Mouse (Mus musculus) ES-CJ7 (cell line): ENCODE results near the gene Oxct2b.
"Not testable (repeated sequence)": the region's sequence is repeated elsewhere in the genome, so short reads cannot be mapped to it uniquely, and the experiment has no call there.

Experiments
- DNase-seq: peaks from one replicate; pipeline ENCODE4 v3.0.0; 2011; ENCODE audit warnings: low read depth, low spot score

Oxct2b gene

DNA sequence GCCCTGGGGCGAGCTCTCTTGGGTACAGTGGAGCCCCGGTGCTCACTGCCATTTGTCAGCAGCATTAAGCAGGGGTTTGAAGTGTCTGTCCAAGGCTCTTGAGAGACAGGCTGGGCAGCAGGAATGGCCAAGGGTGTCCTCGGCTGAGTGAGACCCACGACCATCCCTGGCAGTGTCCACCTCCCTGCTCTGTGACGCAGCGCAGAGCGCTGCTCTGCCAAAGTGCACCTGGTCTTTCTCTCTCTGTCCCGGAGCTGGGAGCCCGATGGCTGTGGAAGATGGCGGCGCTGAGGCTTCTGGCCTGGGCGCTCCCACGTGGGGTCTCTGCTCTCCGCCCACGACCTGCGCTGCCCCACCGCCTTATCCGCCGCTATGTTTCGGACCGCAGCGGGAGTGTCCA lies at the start of gene Oxct2b:
Gene Oxct2b (plus strand): TSS at position 256 of the 400 bp plus-strand sequence.
- DNase-seq: no peak

DNA sequence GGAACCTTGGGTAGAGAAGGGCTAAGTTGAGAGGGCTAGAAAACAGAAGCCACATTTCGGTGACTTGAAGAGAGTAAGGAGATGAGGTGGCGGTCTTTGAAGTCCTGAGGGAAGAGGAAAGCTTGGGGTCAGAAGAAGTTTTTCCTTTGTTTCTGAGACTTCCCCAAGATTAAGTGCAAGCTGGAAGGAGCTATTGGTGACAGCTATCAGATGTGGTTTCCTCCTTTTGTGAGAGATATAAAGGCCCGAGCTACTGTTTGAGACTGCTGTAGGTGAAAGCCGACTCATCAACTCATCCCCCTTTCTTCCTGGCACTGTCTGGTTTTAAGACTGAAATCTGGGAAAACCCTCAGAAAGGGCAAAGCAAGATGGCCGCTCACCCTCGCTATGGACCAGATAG lies 47.4 kb upstream of the Oxct2b start:
- DNase-seq: no peak

DNA sequence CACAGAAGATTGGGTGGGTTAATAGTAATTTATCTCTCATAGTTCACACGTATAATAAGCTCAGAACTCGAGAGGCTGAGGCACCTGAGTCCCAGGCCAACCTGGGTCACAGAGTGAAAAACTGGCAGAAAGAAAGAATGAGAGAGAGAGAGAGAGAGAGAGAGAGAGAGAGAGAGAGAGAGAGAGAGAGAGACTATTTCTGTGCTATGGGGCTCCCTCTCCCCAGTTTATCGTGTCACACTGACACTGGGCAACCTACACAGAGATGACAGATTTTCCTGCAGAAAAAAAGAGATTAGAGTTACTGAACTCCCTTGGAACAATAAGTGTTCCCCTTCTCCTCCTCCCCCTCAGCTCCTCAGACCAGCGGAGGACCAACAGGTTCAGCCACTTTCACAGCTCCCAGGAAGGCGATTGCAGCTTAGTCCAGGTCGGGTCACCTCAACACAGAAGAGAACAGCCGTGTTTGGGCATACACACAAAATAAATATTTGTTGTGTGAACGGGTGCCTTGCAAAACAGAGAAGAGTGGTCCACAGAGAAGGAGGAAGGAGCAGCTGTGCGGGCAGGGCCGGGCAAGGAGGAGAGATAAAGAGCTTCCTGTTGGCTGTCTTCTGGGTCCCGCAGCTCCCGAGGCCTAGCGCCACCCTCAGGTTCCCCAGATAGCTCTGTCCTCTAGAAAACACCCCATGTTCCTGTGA lies 44.6 kb upstream of the Oxct2b start:
- DNase-seq: peak; percentile 42

DNA sequence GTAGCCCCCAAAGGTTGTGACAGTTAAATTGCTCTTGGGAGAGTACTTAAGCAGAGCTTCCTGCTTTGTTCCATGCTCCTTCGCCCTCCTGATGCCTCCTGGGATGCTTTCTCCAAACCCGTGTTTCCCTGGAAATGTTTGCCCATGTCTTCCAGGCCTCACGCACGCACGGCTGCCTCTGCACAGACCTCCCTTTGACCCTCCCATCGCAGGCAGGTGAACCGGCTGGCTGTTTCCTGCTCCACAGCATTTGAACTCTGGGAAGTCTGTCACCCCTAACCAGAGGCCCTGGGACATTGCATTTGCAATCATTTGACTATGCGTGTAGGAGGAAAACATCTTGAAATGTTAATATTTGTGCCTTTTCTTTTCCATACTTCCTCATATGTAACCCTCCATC lies 39.1 kb upstream of the Oxct2b start:
- no peak for DNase-seq

DNA sequence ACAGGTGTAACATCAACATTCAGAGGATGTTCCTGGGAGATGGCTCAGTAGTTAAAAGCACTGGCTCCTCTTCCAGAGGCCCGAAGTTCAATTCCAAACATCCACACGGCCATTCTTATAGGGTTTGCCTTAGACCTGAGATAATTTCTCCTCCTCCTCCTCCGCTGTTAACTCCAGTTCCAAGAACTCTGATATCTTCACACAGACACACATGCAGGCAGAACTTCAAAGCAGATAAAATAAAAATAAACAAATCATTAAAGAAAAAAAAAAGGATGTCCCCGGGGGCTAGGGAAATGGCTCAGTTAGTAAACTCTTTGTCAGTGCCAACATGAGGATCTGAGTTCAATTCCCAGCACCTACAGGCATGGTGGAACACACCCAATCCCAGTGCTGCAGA lies 37.8 kb upstream of the Oxct2b start:
- no peak for DNase-seq

DNA sequence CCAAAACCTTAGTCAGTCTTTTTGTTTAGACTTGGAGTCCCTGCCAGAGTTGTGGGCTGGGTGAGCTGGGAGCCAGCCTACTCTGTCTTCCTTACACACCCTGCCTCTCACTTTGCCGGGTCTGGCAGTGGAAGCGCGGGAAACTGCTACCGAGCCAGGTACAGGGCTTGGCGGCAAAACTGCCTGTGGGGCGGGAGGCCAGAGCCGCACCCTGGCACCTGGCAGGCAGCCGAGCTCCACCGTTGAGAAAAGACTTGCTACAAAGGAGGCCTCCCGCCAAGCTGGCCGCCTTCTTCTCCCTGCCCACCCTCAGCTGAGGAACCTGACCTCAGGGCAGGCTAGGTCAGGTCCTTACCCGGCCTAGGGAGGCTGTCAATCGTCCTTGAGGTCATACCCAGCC lies 35.3 kb upstream of the Oxct2b start:
- DNase-seq: no peak

DNA sequence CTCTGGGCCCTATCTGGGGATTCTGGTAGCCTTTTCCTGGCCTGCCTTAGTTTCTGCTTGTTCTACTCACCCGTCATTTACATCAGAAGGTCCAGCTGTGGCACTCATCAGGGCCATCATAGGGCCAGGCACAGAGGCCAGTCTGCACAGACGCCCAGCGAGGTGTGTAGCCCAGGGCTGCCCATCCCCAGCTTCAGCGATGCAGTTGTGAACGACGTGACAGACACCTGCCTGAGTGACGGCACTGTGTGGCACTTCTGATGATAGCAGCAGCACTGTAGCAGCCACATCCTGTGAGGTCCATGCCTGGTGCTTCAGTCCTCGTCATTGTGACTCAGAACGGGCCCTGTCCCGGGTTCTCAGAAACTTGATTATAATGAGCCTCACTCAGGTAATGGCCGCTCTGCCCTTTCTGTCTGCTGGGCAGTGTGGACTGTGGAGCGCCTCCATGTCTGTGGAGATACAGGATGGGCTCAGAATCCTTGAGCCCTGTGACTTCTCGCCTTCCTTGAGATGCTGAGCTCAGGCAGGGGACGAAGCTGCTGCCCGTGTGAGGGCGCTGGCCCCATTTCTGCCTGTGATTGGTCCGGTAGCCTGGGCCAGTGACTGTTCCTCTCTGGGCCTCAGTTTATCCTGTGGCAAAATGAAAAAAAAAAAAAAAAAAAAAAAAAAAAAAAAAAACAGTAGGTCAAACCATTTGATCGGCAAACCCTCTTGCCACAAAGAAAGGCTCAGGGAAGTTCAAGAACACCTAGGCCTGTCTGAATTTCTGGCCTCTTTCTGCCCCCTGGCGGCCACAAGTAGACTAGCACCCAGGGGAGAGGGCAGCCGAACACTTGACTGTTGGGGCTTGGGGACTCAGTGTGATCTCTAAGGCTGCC lies 33.5 kb upstream of the Oxct2b start:
- DNase-seq: peak; percentile 79

DNA sequence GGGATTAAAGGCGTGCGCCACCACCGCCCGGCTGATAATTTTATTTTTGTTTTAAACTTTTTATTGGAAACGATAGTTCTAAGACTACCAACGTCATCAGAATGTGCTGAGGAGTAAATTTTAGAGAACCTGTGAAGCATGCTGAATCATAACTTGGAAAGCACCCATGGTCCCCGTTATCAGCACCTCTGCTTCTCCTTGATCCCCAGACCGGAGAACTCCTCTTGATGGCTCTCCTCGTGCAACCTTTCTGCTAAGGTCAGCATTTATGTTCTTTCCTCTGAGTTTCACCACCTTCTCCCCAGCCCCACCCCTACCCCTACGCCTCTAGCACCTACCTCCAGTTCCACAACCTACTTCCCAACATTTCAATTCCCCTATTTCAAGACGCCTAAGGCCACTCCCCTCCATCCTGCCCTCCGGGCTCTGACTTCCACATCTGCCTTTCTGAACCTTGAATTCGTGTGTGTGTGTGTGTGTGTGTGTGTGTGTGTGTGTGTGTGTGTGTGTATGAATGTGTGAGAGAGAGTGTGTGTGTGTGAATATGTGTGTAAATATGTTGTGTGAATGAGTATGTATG lies 32.7 kb upstream of the Oxct2b start:
- DNase-seq: no peak

DNA sequence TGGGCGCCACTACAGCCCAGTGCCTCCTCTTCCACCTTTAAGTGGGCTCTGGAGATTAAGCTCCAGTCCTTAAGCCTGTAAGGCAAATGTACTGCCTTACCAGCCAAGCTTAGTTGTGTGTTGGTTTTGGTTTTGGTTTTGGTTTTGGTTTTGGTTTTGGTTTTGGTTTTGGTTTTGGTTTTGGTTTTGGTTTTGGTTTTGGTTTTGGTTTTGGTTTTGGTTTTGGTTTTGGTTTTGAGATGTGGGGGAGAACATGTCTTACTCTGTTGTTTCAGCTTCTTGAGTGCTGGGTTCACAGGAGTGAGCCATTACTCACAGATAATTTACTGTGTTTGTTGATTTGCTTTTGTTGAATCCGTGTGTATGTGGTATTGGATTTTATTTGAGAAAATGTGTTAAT lies 30.8 kb upstream of the Oxct2b start:
- no peak for DNase-seq

DNA sequence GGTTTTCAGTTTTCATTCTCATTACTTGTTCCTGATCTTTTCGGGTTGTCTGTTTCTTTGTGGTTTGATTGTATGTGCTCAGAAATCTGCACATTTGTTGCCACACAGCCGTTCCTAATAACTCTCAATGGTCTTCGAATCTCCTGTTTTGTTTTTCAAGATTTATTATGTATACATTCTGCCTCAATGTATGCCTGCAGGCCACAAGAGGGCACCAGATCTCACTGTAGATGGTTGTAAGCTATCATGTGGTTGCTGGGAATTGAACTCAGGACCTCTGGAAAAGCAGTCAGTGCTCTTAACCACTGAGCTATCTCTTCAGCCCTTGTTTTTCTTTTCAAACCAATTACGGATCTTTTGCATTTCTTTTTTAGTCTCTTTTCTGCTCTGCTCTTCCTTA lies 29.7 kb upstream of the Oxct2b start:
- DNase-seq: peak; percentile 29

DNA sequence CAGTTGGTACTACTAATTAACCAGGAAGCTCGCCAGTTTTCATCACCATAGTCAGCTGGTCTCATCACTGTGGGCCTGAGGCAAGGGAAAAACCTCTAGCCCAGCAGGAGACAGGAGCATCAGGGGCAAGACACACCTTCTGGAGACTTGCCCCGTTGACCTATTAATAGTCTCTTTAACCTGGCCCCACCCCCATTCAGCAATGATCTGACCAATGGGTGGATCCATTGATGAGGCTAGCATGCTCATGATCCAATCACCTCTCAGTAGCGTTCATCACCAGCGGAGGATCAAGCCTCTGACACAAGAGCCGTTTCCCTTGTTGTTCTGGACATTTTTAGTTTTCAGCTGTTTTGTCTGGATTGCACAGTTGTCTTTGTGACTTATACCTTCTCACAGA lies 23.4 kb upstream of the Oxct2b start:
- peak; percentile 66 for DNase-seq

DNA sequence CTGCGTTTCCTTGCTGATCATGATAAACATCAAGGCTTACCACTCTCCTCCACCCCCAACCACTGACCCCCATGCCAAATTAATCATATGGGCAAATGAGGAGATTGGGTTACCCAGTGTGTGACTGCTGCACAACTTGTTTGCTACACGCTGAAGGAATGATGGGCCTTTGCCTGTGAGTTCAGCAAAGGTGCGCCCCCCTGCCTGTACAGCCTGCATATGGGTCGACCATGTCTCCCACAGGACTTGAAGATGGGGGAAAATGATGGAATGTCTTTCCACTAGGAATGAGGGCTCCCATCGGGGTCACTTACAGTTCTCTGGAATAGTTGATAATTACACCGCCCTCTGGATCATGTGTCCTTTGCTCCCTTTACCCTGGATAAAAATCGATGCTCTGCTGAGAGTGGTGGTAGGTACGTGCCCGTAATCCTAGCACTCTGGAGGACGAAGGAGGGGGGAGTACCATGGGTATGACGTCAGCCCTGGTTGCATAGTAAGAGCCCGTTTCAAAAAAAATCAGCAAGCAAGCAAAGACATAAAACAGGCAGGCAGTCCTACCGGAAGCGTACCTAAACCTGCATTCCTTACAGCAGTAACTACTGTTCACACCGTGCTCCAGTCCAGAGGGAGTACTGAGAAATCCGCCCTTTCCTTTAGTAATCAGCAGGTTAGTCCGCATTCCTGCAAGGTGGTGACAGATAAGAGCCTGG lies 22.8 kb upstream of the Oxct2b start:
- no peak for DNase-seq

DNA sequence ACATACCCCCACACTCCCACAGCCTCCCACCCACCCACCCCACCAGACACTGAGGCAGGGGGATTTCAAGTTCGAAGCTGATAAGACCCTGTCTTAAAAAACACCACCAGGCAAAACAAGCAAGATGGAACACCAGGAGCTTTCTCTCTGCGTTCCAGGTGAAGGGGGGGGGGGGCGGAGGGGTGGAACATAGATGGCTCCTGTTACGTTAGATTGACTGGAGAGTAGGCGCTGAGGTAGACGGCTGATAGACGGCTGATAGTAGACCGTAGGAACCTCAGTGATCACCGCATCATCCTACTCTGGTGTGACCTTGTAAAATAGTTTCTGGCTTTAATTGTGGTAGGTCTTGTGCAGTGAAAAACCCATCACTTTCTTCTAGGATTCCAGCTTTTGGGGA lies 22.2 kb upstream of the Oxct2b start:
- no peak for DNase-seq

DNA sequence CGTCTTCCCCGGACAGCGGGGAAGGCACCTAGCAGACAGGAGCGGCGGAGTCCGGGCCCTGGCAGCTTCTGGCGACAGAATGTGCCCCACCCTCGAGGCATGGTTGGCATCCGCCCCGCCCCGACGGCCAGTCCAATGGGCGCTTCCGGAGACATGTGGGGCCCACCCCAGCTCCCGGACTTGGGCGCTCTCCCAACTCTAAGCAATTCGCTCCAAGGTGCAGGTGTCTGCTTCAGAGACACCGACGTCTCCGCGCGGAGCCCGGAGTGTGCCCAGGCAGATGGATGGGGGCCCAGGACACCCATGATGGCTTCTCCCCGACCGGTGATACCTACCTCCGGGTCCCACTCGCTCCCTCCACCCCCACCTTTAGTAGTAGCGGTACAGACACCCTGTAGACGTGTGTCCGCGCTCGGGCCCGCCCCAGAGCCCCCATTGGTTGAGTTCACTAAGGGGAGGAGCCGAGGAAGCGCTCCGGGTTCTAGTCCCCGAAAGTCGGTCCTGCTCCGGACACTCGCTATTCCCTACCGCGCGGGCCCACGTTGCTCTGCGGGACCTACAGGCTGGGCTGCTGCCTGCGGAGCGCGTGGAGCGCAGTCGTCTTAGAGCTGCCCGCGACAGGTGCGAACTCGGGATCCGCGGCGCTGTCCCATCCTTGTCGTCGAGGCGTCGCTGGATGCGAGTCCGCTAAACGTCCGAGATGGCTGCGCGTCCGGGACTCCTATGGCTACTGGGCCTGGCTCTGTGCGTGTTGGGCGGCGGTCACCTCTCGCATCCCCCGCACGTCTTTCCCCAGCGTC lies 11.2 kb upstream of the Oxct2b start, which contains the start of gene Bmp8b:
Gene Bmp8b (plus strand): TSS at position 515 of the 800 bp plus-strand sequence.
- DNase-seq: peak; percentile 80

DNA sequence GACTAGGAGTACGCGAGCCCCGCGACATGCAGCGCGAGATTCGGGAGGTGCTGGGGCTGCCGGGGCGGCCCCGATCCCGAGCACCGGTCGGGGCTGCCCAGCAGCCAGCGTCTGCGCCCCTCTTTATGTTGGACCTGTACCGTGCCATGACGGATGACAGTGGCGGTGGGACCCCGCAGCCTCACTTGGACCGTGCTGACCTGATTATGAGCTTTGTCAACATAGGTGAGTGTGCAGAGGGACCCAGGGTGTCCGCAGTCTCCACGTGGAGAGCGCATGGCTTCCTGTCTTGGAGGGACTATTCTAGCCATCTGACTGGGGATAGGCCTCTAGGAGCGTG lies 10.6 kb upstream of the Oxct2b start:
- peak; percentile 29 for DNase-seq

DNA sequence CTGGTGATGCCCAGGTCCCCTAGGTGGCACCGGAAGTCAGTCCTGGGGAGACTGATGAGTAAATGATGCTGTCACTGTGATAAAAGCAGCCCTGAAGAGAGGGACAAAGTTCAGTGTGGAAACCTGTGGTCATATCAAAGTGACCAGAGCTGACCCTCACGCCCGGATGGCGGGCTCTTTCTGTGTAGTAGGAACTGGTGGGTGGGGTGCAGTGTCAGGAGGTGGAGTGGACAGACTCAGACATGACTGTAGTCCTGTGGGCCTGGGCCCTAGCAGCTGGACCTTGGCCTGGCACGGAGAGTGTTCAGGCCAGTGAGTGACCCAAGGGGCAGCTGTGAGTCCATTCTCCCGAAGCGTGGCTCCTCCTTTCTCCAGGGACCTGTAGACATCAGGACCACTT lies 10.1 kb upstream of the Oxct2b start:
- DNase-seq: not testable (repeated sequence)

DNA sequence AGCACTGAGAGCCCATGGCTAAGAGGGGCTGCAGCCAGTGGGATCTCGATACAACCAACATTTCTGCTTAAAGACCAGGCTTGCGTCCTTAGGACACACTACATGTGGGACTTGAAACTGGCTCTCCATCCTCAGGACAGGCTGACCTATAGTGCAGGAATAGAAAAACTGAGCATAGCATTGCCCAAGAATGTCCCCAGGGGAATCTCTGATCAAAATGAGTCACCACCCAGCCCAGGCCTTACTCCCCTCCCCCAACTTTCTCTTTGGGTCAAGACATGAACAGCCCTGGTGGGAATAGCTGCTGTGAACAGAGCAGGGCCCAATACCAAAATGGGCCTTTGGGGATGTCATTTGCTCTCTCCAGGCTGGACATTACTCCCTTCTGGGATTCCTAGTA lies 9.2 kb upstream of the Oxct2b start:
- no peak for DNase-seq

DNA sequence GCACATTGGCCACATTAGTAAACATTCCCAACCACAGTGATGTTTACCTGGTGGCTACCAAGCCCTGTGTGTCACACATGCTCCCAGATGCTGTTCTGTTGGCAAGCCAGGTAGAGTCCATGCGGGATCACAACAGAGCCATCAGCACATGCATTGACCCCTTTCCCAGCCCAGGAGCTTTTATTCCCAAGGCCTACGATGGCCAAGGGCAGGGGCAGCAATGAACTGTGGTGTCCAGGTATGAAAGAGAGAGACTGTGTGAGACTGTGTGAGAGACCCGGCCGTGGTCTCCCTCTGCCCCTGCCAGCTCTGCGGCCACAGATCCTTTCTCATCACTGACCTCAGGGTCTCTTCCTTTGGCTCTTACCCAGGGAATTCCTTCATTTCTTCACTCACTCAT lies 8.0 kb upstream of the Oxct2b start:
- DNase-seq: no peak

DNA sequence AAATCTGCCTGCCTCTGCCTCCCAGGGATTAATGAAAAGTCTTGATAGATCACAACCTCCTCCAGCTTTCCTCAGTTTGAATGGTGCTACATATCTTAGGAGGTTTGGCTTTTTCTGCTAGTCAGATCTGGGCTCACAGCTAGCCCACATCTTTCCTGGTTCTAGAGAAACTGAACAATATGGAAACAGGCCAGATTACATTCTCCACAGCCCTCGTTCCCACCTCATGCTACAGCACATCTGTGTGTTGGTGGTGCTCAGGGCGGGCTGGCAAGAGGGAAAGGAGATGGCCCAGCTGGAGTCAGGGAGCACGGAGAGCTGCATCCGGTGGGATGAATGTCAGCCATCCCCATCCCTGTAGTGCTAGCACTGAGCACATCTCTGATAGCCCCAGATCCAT lies 5.3 kb upstream of the Oxct2b start:
- no peak for DNase-seq

DNA sequence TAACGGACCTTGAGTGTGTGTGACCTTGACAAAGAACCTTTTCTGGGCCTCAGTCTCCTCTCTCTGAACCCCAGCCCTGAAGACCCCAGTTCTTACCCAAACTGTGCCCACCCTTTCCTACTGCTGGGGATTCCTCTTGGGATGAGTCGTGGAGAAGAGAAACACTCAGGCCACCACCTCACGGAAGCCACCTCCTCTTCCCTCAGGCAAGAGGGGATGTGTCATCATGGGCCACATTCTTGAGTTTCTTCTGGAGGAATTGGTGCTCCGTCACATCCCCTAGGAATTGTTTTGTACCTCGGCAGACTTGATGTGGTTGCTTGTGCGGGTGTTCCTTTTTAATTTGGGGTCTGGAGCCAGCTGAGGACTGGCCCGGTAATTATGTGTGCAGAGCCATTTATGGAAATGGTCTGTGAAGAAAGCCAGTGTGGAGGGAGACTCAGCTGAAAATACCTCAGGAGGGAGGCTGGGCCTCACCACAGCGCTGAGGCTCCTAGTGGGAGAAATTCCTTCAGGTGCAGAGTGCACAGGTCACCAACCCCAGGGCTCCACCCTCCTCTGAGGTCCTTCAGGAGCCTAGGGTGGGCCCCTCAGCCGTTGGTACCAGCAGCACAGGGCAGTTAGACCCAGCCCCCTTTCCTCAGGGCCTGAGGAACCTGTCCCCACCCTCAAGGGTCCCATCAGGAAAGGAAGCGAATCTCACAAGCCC lies 4.6 kb upstream of the Oxct2b start:
- DNase-seq: not testable (repeated sequence)
